Mouse (Mus musculus) hindbrain, embryonic 14.5 days (tissue): ENCODE data around the gene Faap20. TPM values are rescaled to one million over a fixed set of nuclear protein-coding genes. Genes with fewer than 3 reads are reported as not detected.

Experiments used
- ATAC-seq: fragments of 200-750 bp; cut with Nextera tagmentation; 2 replicates; pipeline ENCODE4 v1.8.0; 2017; ENCODE audit warnings: moderate number of reproducible peaks, mild to moderate bottlenecking, moderate TSS enrichment, moderate library complexity; ENCODE audit not compliant: low FRiP score
- DNase-seq: peaks from one replicate; pipeline ENCODE4 v3.0.0-alpha.2; 2015; ENCODE audit warnings: low spot score
- H3K27ac ChIP-seq: fragments of 300-500 bp; sonication (generic); 2 replicates; pipeline ENCODE4 v1.5.1; 2014; ENCODE audit warnings: mild to moderate bottlenecking, moderate library complexity
- H3K27me3 ChIP-seq: fragments of 300-500 bp; sonication (generic); 2 replicates; pipeline ENCODE4 v1.6.1; 2014; ENCODE audit warnings: mild to moderate bottlenecking, low read length, mixed read lengths; ENCODE audit not compliant: control insufficient read depth, insufficient read depth
- H3K36me3 ChIP-seq: fragments of 300-500 bp; sonication (generic); replicated peaks from 2 replicates; pipeline ENCODE4 v1.6.1; 2014; ENCODE audit not compliant: control insufficient read depth, insufficient read depth
- H3K4me1 ChIP-seq: fragments of 300-500 bp; sonication (generic); replicated peaks from 2 replicates; pipeline ENCODE4 v1.6.1; 2014; ENCODE audit warnings: antibody characterized with exemption, low read length, mixed read lengths; ENCODE audit not compliant: control insufficient read depth, insufficient read depth
- H3K4me2 ChIP-seq: fragments of 300-500 bp; sonication (generic); replicated peaks from 2 replicates; pipeline ENCODE4 v1.6.1; 2014; ENCODE audit warnings: mild to moderate bottlenecking, moderate library complexity
- H3K4me3 ChIP-seq: fragments of 300-500 bp; sonication (generic); replicated peaks from 2 replicates; pipeline ENCODE4 v1.5.1; 2014; ENCODE audit warnings: mild to moderate bottlenecking, low read length
- H3K9ac ChIP-seq: fragments of 300-500 bp; sonication (generic); 2 replicates; pipeline ENCODE4 v1.6.1; 2014
- H3K9me3 ChIP-seq: fragments of 300-500 bp; sonication (generic); 2 replicates; pipeline ENCODE4 v1.6.1; 2016; ENCODE audit warnings: low read length; ENCODE audit not compliant: control insufficient read depth
- WGBS: fragments of 180-500 bp; shearing (Covaris S2); extraction: QIAGEN DNeasy Blood & Tissue Kit; methylation state at CpG from one replicate; pipeline ENCODE4 v1.1.7; 2014; 5-methylcytosine and 5-hydroxymethylcytosine counted together
- polyA plus RNA-seq: library from polyadenylated mRNA; unstranded; fragments of >200 nt; fragmentation: Nextera tagmentation; extraction: Ambion mirVana; gene quantifications from 2 replicates; pipeline ENCODE4 v1.2.1, GENCODE M21; 2014

Gene Faap20
- polyA plus RNA-seq, 1 experiment from 2014 or later, result 76.0 TPM

- H3K27ac ChIP-seq, result peak overlapping the region; percentile 47
- H3K9ac ChIP-seq, result peak overlapping the region; percentile 34; the same call in 1 of the 2 replicates
- H3K4me1 ChIP-seq, result peaks cover 71% of the 10 kb centered on the region
- H3K36me3 ChIP-seq, result no peaks in the 10 kb centered on the region
- no peak for DNase-seq
- H3K9me3 ChIP-seq, result no peaks in the 10 kb centered on the region
- 49% methylated on average over 9 of the region's 9 CpGs for WGBS
- ATAC-seq, result no peak
- no peaks in the 10 kb centered on the region for H3K27me3 ChIP-seq
- no peak overlapping the region for H3K4me3 ChIP-seq
- peak overlapping the region; percentile 29; the same call in 1 of the 2 replicates for H3K4me2 ChIP-seq
These were observed 36.4 kb upstream of the Faap20 start for GRCm38 (mm10) chr4:155213052-155213751.

DNA sequence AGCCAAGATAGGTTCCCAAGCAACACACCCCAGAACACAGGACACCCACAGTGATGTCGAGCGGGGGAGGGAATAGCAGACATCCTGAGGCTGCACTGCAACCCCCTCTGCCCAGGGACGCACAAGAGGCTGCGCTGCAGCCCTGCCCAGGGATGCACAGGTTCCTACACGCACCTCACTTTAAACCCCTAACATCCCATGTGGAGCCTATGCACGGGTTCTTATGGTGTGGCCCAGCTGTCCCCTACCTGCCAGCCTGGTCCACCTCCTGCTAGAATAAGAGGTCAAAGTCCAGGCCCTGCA is 35.9 kb upstream of the Faap20 start:
- ATAC-seq, result no peak
- peaks cover 71% of the 10 kb centered on the region for H3K4me1 ChIP-seq
- no peak for DNase-seq
- WGBS, result 49% methylated on average over 6 of the region's 6 CpGs
- no peaks in the 10 kb centered on the region for H3K36me3 ChIP-seq
- no peaks in the 10 kb centered on the region for H3K27me3 ChIP-seq
- peak overlapping the region; percentile 29; the same call in 1 of the 2 replicates for H3K4me2 ChIP-seq
- no peak overlapping the region for H3K4me3 ChIP-seq
- no peaks in the 10 kb centered on the region for H3K9me3 ChIP-seq
- peak overlapping the region; percentile 36 for H3K27ac ChIP-seq
- peak overlapping the region; percentile 34; the same call in 1 of the 2 replicates for H3K9ac ChIP-seq

GRCm38 (mm10) chr4:155214188-155214587 is 35.4 kb upstream of the Faap20 start:
- 65% methylated on average over 6 of the region's 6 CpGs for WGBS
- DNase-seq (no peak), ATAC-seq (no peak)
- peaks cover 71% of the 10 kb centered on the region for H3K4me1 ChIP-seq
- no peaks in the 10 kb centered on the region for H3K9me3 ChIP-seq
- H3K9ac ChIP-seq, result no peak overlapping the region
- H3K4me2 ChIP-seq, result 0 out of 2 replicates have a peak overlapping the region, but pooled peaks have one; percentile 29
- no peaks in the 10 kb centered on the region for H3K36me3 ChIP-seq
- H3K27ac ChIP-seq, result 0 out of 2 replicates have a peak overlapping the region, but pooled peaks have one; percentile 36
- no peak overlapping the region for H3K4me3 ChIP-seq
- H3K27me3 ChIP-seq, result no peaks in the 10 kb centered on the region

DNA sequence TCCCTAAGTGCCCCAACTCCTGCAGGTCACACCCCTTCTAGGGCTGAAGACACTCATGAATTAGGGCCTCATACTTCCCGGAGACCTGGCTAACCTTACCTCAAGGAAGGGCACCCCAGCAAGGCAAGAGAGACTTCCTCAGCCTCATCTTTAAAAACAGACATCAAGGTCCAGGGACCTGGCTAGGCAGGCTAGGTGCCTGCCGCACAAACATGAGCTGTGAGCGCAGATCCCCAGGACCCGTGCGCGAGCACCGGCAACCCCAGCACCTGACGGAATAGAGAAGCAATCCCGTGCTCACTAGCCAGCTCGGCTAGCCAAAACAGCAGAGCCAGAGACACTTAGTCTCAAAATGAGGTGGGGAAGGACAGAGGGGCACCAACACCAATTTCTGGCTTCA is 34.8 kb upstream of the Faap20 start:
- Histone ChIP-seq H3K27ac (no peak overlapping the region), H3K9ac (no peak overlapping the region), H3K4me1 (peaks cover 73% of the 10 kb centered on the region), H3K4me3 (no peak overlapping the region), H3K36me3 (no peaks in the 10 kb centered on the region), H3K9me3 (no peaks in the 10 kb centered on the region), H3K4me2 (peak overlapping the region; percentile 28), H3K27me3 (no peaks in the 10 kb centered on the region)
- 78% methylated on average over 10 of the region's 10 CpGs for WGBS
- no peak for ATAC-seq
- DNase-seq, result no peak

- H3K4me2 ChIP-seq, result peak overlapping the region; percentile 28
- peaks cover 77% of the 10 kb centered on the region for H3K4me1 ChIP-seq
- H3K9ac ChIP-seq, result no peak overlapping the region
- H3K27me3 ChIP-seq, result no peaks in the 10 kb centered on the region
- 0 out of 2 replicates have a peak overlapping the region, but pooled peaks have one; percentile 20 for H3K27ac ChIP-seq
- H3K9me3 ChIP-seq, result no peaks in the 10 kb centered on the region
- no peak for DNase-seq
- H3K36me3 ChIP-seq, result no peaks in the 10 kb centered on the region
- ATAC-seq, result no peak
- 57% methylated on average over 9 of the region's 9 CpGs for WGBS
- H3K4me3 ChIP-seq, result no peak overlapping the region
These were observed 34.4 kb upstream of the Faap20 start for GRCm38 (mm10) chr4:155215203-155215602.

- no peak for DNase-seq
- 0 out of 2 replicates have a peak overlapping the region, but pooled peaks have one; percentile 32 for H3K27ac ChIP-seq
- H3K27me3 ChIP-seq, result no peaks in the 10 kb centered on the region
These were observed 33.6 kb upstream of the Faap20 start for GRCm38 (mm10) chr4:155215773-155216630.

DNA sequence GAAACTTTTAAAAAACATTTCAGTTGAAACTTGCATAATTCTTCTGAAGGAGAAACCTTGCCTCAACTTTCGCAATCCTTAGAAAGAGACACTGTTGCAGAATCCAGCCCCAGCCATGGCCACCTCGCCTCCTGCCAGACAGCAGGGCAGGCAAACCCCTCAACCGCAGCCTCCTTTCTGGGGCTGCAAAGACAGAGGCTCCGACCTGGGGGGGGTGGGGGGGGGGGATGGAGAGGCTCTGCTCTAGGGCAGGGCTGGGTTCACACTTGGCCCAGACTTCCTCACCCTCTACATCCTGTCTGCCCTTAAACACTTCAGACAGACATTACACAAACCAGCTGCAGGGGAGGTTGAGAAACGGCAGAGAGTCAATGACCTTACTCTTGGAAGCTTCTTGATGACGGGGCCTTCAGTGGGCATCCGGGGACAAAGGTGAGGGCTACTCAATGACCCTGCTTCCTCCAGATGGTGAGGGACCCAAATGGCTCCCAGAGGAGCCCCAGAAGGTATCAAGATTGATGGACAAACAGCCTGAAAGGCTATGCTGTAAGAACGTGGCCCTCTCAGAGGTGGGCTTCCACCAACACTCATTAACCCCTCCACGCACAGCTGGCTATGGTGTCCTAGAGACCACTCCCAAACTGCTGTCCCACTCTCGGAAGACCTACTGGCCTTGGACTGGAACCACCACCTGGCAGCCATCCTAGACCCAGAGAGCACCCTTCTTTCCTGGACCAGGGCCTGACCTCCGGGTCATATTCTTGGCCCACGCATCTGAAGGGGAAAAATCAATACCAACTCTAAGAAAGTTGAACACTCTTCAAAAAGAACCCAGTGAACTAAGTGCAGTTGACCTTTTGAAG is 32.1 kb upstream of the Faap20 start:
- Histone ChIP-seq H3K4me2 (peak overlapping the region; percentile 100), H3K4me3 (no peak overlapping the region), H3K36me3 (no peaks in the 10 kb centered on the region), H3K9ac (no peak overlapping the region), H3K4me1 (peaks cover 90% of the 10 kb centered on the region), H3K27me3 (no peaks in the 10 kb centered on the region), H3K27ac (no peak overlapping the region), H3K9me3 (no peaks in the 10 kb centered on the region)
- no peak for ATAC-seq
- 62% methylated on average over 12 of the region's 12 CpGs for whole genome bisulfite sequencing
- DNase-seq, result no peak

More at GRCm38 (mm10) chr4:155215773-155216630, 33.6 kb upstream of the Faap20 start:
- 42% methylated on average over 12 of the region's 12 CpGs for WGBS
- Histone ChIP-seq H3K9ac (no peak overlapping the region), H3K4me1 (peaks cover 85% of the 10 kb centered on the region), H3K9me3 (no peaks in the 10 kb centered on the region), H3K4me3 (no peak overlapping the region), H3K36me3 (no peaks in the 10 kb centered on the region), H3K4me2 (peak overlapping the region; percentile 28)
- no peak for ATAC-seq

DNA sequence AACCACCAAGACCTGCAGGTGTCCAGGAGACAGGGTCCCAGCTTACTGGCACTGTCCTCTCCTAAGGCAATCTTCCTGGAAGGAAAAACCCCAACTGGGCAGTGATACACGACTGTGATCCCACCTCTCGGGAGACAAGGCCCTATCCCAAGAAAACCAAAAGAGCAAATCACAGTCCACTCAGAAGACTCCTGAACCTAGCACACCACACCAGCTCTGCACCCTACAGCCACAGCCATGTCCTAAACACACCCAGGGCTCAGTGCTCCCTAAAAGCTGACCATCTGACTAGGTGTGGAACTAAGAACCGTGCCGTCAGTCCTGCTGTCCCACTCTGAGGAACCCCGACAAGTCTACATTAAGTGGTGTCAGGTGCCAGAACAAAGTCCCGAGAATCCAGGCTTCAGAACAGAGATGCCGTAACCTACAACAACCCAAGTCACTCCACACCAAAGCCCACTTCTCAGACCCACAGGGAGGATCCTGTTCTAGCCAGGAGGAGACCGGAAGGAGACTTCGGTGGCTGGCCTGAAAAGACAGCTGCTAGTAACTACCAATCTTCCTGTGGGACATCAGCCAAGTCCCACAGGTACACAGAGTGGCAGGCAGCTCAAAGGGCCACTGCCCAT is 31.4 kb upstream of the Faap20 start:
- H3K27ac ChIP-seq, result no peak overlapping the region
- no peak for ATAC-seq
- H3K36me3 ChIP-seq, result no peaks in the 10 kb centered on the region
- no peak for DNase-seq
- 79% methylated on average over 9 of the region's 9 CpGs for WGBS
- peak overlapping the region; percentile 91; the same call in 1 of the 2 replicates for H3K4me3 ChIP-seq
- no peak overlapping the region for H3K9ac ChIP-seq
- H3K4me1 ChIP-seq, result peaks cover 82% of the 10 kb centered on the region
- H3K4me2 ChIP-seq, result peak overlapping the region; percentile 100
- H3K27me3 ChIP-seq, result no peaks in the 10 kb centered on the region
- H3K9me3 ChIP-seq, result no peaks in the 10 kb centered on the region
